Mouse (Mus musculus) intestine, embryonic 15.5 days (tissue): ENCODE measurements at regions not wholly inside any gene's neighbourhood (a gene's known extent, or its start where the extent isn't known, plus 50 kb on each side); places are given as distances from the start of the nearest gene placed in this dataset.

ENCODE experiments used
- ATAC-seq: fragments of 200-750 bp; cut with Nextera tagmentation; 2 replicates; pipeline ENCODE4 v1.8.0; 2017; ENCODE audit warnings: moderate TSS enrichment, moderate library complexity
- H3K27ac ChIP-seq: fragments of 300-500 bp; sonication (generic); 2 replicates; pipeline ENCODE4 v1.5.1; 2015; ENCODE audit warnings: mild to moderate bottlenecking, inconsistent platforms
- H3K27me3 ChIP-seq: fragments of 300-500 bp; sonication (generic); replicated peaks from 2 replicates; pipeline ENCODE4 v1.6.1; 2015; ENCODE audit warnings: inconsistent platforms
- H3K36me3 ChIP-seq: fragments of 300-500 bp; sonication (generic); 2 replicates; pipeline ENCODE4 v1.6.1; 2015; ENCODE audit warnings: inconsistent platforms
- H3K4me1 ChIP-seq: fragments of 300-500 bp; sonication (generic); replicated peaks from 2 replicates; pipeline ENCODE4 v1.6.1; 2015; ENCODE audit warnings: inconsistent platforms
- H3K4me2 ChIP-seq: fragments of 300-500 bp; sonication (generic); replicated peaks from 2 replicates; pipeline ENCODE4 v1.6.1; 2015; ENCODE audit warnings: mild to moderate bottlenecking, inconsistent platforms
- H3K4me3 ChIP-seq: fragments of 300-500 bp; sonication (generic); replicated peaks from 2 replicates; pipeline ENCODE4 v1.5.1; 2015; ENCODE audit warnings: inconsistent platforms
- H3K9ac ChIP-seq: fragments of 300-500 bp; sonication (generic); 2 replicates; pipeline ENCODE4 v1.6.1; 2015; ENCODE audit warnings: inconsistent platforms
- H3K9me3 ChIP-seq: fragments of 300-500 bp; sonication (generic); 2 replicates; pipeline ENCODE4 v1.6.1; 2016; ENCODE audit warnings: inconsistent platforms
- WGBS: fragments of 180-500 bp; shearing (Covaris S2); methylation state at CpG from one replicate; pipeline ENCODE4 v1.1.7; 2015; 5-methylcytosine and 5-hydroxymethylcytosine counted together

- H3K4me1 ChIP-seq = no peaks in the 10 kb centered on the region; the same call in 1 of the 2 replicates
- ATAC-seq = no peak
- H3K9me3 ChIP-seq = no peaks in the 10 kb centered on the region
Measured at GRCm38 (mm10) chr8:116269393-116269792, 235.4 kb upstream of the Dynlrb2 start.

GRCm38 (mm10) chr8:116268685-116269084 lies 236.1 kb upstream of the Dynlrb2 start:
- ATAC-seq = no peak
- H3K27me3 ChIP-seq = no peaks in the 10 kb centered on the region
- H3K36me3 ChIP-seq = no peaks in the 10 kb centered on the region
- WGBS = 85% methylated on average over 2 of the region's 2 CpGs
- no peak overlapping the region for H3K9ac ChIP-seq
- H3K4me2 ChIP-seq = no peak overlapping the region
- H3K27ac ChIP-seq = no peak overlapping the region
- H3K9me3 ChIP-seq = no peaks in the 10 kb centered on the region
- H3K4me1 ChIP-seq = peaks cover under 1% of the 10 kb centered on the region
- no peak overlapping the region for H3K4me3 ChIP-seq

More at GRCm38 (mm10) chr8:116269393-116269792, 235.4 kb upstream of the Dynlrb2 start:
- Histone ChIP-seq H3K27ac (no peak overlapping the region), H3K27me3 (no peaks in the 10 kb centered on the region), H3K36me3 (no peaks in the 10 kb centered on the region), H3K4me3 (no peak overlapping the region), H3K9ac (no peak overlapping the region), H3K4me2 (no peak overlapping the region)

GRCm38 (mm10) chr8:116268161-116268560 lies 236.6 kb upstream of the Dynlrb2 start:
- H3K4me2 ChIP-seq = no peak overlapping the region
- no peaks in the 10 kb centered on the region for H3K36me3 ChIP-seq
- no peak overlapping the region for H3K9ac ChIP-seq
- H3K4me3 ChIP-seq = no peak overlapping the region
- H3K27me3 ChIP-seq = no peaks in the 10 kb centered on the region
- H3K9me3 ChIP-seq = no peaks in the 10 kb centered on the region
- ATAC-seq = no peak
- peaks cover 5% of the 10 kb centered on the region for H3K4me1 ChIP-seq
- WGBS = 75% methylated on average over 9 of the region's 9 CpGs
- H3K27ac ChIP-seq = no peak overlapping the region

GRCm38 (mm10) chr8:116267021-116267420 lies 237.8 kb upstream of the Dynlrb2 start:
- H3K4me1 ChIP-seq = peaks cover 7% of the 10 kb centered on the region
- H3K27ac ChIP-seq = no peak overlapping the region
- H3K27me3 ChIP-seq = no peaks in the 10 kb centered on the region
- H3K4me2 ChIP-seq = no peak overlapping the region
- H3K9ac ChIP-seq = no peak overlapping the region
- ATAC-seq = no peak
- H3K36me3 ChIP-seq = no peaks in the 10 kb centered on the region
- 88% methylated on average over 4 of the region's 4 CpGs for WGBS
- no peak overlapping the region for H3K4me3 ChIP-seq
- no peaks in the 10 kb centered on the region for H3K9me3 ChIP-seq

GRCm38 (mm10) chr8:116265591-116265990 lies 239.2 kb upstream of the Dynlrb2 start:
- ATAC-seq = peak; percentile 85
- peaks cover 9% of the 10 kb centered on the region for H3K4me1 ChIP-seq
- WGBS = 68% methylated on average over 3 of the region's 3 CpGs

GRCm38 (mm10) chr8:116264078-116264477 lies 240.7 kb upstream of the Dynlrb2 start:
- WGBS = 63% methylated on average over 3 of the region's 3 CpGs
- ATAC-seq = peak; percentile 91
- no peaks in the 10 kb centered on the region for H3K36me3 ChIP-seq
- no peaks in the 10 kb centered on the region for H3K27me3 ChIP-seq
- no peaks in the 10 kb centered on the region for H3K9me3 ChIP-seq
- peak overlapping the region; percentile 67; the same call in 1 of the 2 replicates for H3K27ac ChIP-seq
- no peak overlapping the region for H3K4me3 ChIP-seq
- H3K4me2 ChIP-seq = no peak overlapping the region
- H3K4me1 ChIP-seq = peaks cover 9% of the 10 kb centered on the region
- no peak overlapping the region for H3K9ac ChIP-seq

More at GRCm38 (mm10) chr8:116265591-116265990, 239.2 kb upstream of the Dynlrb2 start:
- H3K9ac ChIP-seq = no peak overlapping the region
- no peak overlapping the region for H3K27ac ChIP-seq
- no peak overlapping the region for H3K4me2 ChIP-seq
- H3K9me3 ChIP-seq = no peaks in the 10 kb centered on the region
- no peaks in the 10 kb centered on the region for H3K36me3 ChIP-seq
- H3K4me3 ChIP-seq = no peak overlapping the region
- no peaks in the 10 kb centered on the region for H3K27me3 ChIP-seq

- H3K4me3 ChIP-seq = no peak overlapping the region
- no peaks in the 10 kb centered on the region for H3K9me3 ChIP-seq
- H3K4me2 ChIP-seq = no peak overlapping the region
- H3K27me3 ChIP-seq = no peaks in the 10 kb centered on the region
- H3K4me1 ChIP-seq = peaks cover 9% of the 10 kb centered on the region; the same call in 1 of the 2 replicates
- WGBS = 40% methylated on average over 2 of the region's 2 CpGs
- no peak for ATAC-seq
- H3K9ac ChIP-seq = no peak overlapping the region
- H3K36me3 ChIP-seq = no peaks in the 10 kb centered on the region
- no peak overlapping the region for H3K27ac ChIP-seq
Measured at GRCm38 (mm10) chr8:116261286-116261685, 243.5 kb upstream of the Dynlrb2 start.

GRCm38 (mm10) chr8:116255398-116255797 lies 249.4 kb upstream of the Dynlrb2 start:
- peaks cover 4% of the 10 kb centered on the region for H3K4me1 ChIP-seq
- no peak overlapping the region for H3K9ac ChIP-seq
- H3K4me3 ChIP-seq = no peak overlapping the region
- H3K4me2 ChIP-seq = no peak overlapping the region
- ATAC-seq = no peak
- H3K27me3 ChIP-seq = no peaks in the 10 kb centered on the region
- 49% methylated on average over 5 of the region's 5 CpGs for WGBS
- H3K9me3 ChIP-seq = no peaks in the 10 kb centered on the region
- no peaks in the 10 kb centered on the region for H3K36me3 ChIP-seq
- no peak overlapping the region for H3K27ac ChIP-seq

GRCm38 (mm10) chr8:116252455-116253216 lies 252.1 kb upstream of the Dynlrb2 start:
- no peak overlapping the region for H3K27ac ChIP-seq

GRCm38 (mm10) chr8:116248398-116248797 lies 256.4 kb upstream of the Dynlrb2 start:
- H3K9ac ChIP-seq = no peak overlapping the region
- H3K27ac ChIP-seq = no peak overlapping the region
- WGBS = 47% methylated on average over 1 of the region's 1 CpGs
- ATAC-seq = no peak
- no peaks in the 10 kb centered on the region for H3K27me3 ChIP-seq
- H3K4me2 ChIP-seq = no peak overlapping the region
- H3K4me1 ChIP-seq = peaks cover 4% of the 10 kb centered on the region
- no peak overlapping the region for H3K4me3 ChIP-seq
- no peaks in the 10 kb centered on the region for H3K36me3 ChIP-seq
- no peaks in the 10 kb centered on the region for H3K9me3 ChIP-seq

More at GRCm38 (mm10) chr8:116252455-116253216, 252.1 kb upstream of the Dynlrb2 start:
- peaks cover 4% of the 10 kb centered on the region for H3K4me1 ChIP-seq
- H3K9me3 ChIP-seq = no peaks in the 10 kb centered on the region
- H3K9ac ChIP-seq = no peak overlapping the region
- H3K4me3 ChIP-seq = no peak overlapping the region
- no peaks in the 10 kb centered on the region for H3K36me3 ChIP-seq
- no peaks in the 10 kb centered on the region for H3K27me3 ChIP-seq
- ATAC-seq = no peak
- WGBS = 31% methylated on average over 7 of the region's 7 CpGs
- no peak overlapping the region for H3K4me2 ChIP-seq

GRCm38 (mm10) chr8:116243493-116243892 lies 261.3 kb upstream of the Dynlrb2 start:
- Histone ChIP-seq H3K9me3 (no peaks in the 10 kb centered on the region), H3K4me1 (no peaks in the 10 kb centered on the region), H3K27me3 (0 out of 2 replicates have a peak, but pooled peaks cover 4% of the 10 kb centered on the region), H3K36me3 (no peaks in the 10 kb centered on the region), H3K27ac (no peak overlapping the region), H3K4me2 (no peak overlapping the region), H3K4me3 (no peak overlapping the region), H3K9ac (no peak overlapping the region)
- WGBS = 66% methylated on average over 8 of the region's 8 CpGs
- no peak for ATAC-seq

- H3K9ac ChIP-seq = no peak overlapping the region
- H3K4me1 ChIP-seq = no peaks in the 10 kb centered on the region
- 0 out of 2 replicates have a peak, but pooled peaks cover 4% of the 10 kb centered on the region for H3K27me3 ChIP-seq
- 77% methylated on average over 5 of the region's 5 CpGs for WGBS
- H3K27ac ChIP-seq = no peak overlapping the region
- no peak for ATAC-seq
- no peaks in the 10 kb centered on the region for H3K36me3 ChIP-seq
- H3K4me3 ChIP-seq = no peak overlapping the region
- H3K4me2 ChIP-seq = no peak overlapping the region
- no peaks in the 10 kb centered on the region for H3K9me3 ChIP-seq
Measured at GRCm38 (mm10) chr8:116242972-116243371, 261.8 kb upstream of the Dynlrb2 start.

GRCm38 (mm10) chr8:116241987-116242242 lies 262.9 kb upstream of the Dynlrb2 start:
- WGBS = 93% methylated on average over 5 of the region's 5 CpGs
- H3K4me3 ChIP-seq = no peak overlapping the region
- H3K9me3 ChIP-seq = no peaks in the 10 kb centered on the region
- H3K36me3 ChIP-seq = no peaks in the 10 kb centered on the region
- H3K4me1 ChIP-seq = no peaks in the 10 kb centered on the region; the same call in 1 of the 2 replicates
- ATAC-seq = no peak
- H3K4me2 ChIP-seq = no peak overlapping the region
- H3K9ac ChIP-seq = no peak overlapping the region
- no peak overlapping the region for H3K27ac ChIP-seq
- 0 out of 2 replicates have a peak, but pooled peaks cover 4% of the 10 kb centered on the region for H3K27me3 ChIP-seq
